Mouse (Mus musculus): ENCODE data around the gene Prrx2. TPM values are rescaled to one million over a fixed set of nuclear protein-coding genes. Genes with fewer than 3 reads are reported as not detected.

Gene Prrx2
- polyA plus RNA-seq, 1 experiment from 2014 or later = 15.3 TPM

GRCm38 (mm10) chr2:30848184-30848583, 13.4 kb downstream of the Prrx2 start:
- H3K27ac ChIP-seq (ENCODE audit: low read depth, low read length) = no peak overlapping the region
- WGBS = 61% methylated on average over 8 of the region's 8 CpGs
- no peak overlapping the region for H3K4me3 ChIP-seq (ENCODE audit: low read length)
- peaks cover 26% of the 10 kb centered on the region for H3K4me1 ChIP-seq (ENCODE audit: control insufficient read depth, insufficient read depth, low read length)
- no peak overlapping the region for H3K9ac ChIP-seq (ENCODE audit: low read depth, low read length)
- H3K4me2 ChIP-seq (replicated peaks; ENCODE audit: low read depth, low read length) = no peak overlapping the region
- H3K9me3 ChIP-seq (ENCODE audit: control insufficient read depth, low read length) = no peaks in the 10 kb centered on the region
- no peak for ATAC-seq (ENCODE audit: low FRiP score, low TSS enrichment)
- no peaks in the 10 kb centered on the region for H3K36me3 ChIP-seq (ENCODE audit: control insufficient read depth, insufficient read depth, low read length)
- H3K27me3 ChIP-seq (ENCODE audit: control insufficient read depth, insufficient read depth, low read length) = no peaks in the 10 kb centered on the region

GRCm38 (mm10) chr2:30850581-30850980, 15.8 kb downstream of the Prrx2 start:
- no peaks in the 10 kb centered on the region for H3K27me3 ChIP-seq (ENCODE audit: control insufficient read depth, insufficient read depth, low read length)
- WGBS = 25% methylated on average over 6 of the region's 6 CpGs
- no peak overlapping the region for H3K9ac ChIP-seq (ENCODE audit: low read depth, low read length)
- H3K36me3 ChIP-seq (ENCODE audit: control insufficient read depth, insufficient read depth, low read length) = no peaks in the 10 kb centered on the region
- ATAC-seq (ENCODE audit: low FRiP score, low TSS enrichment) = no peak
- no peak overlapping the region for H3K27ac ChIP-seq (ENCODE audit: low read depth, low read length)
- no peak overlapping the region for H3K4me2 ChIP-seq (replicated peaks; ENCODE audit: low read depth, low read length)
- H3K4me3 ChIP-seq (ENCODE audit: low read length) = no peak overlapping the region
- H3K9me3 ChIP-seq (ENCODE audit: control insufficient read depth, low read length) = no peaks in the 10 kb centered on the region
- peaks cover 27% of the 10 kb centered on the region for H3K4me1 ChIP-seq (ENCODE audit: control insufficient read depth, insufficient read depth, low read length)

GRCm38 (mm10) chr2:30852771-30853313, 18.1 kb downstream of the Prrx2 start:
- no peak for ATAC-seq (ENCODE audit: low FRiP score, low TSS enrichment)
- H3K4me2 ChIP-seq (replicated peaks; ENCODE audit: low read depth, low read length) = peak overlapping the region; percentile 19; the same call in 1 of the 2 replicates
- H3K9ac ChIP-seq (ENCODE audit: low read depth, low read length) = peak overlapping the region; percentile 4; the same call in 1 of the 2 replicates
- no peak overlapping the region for H3K27ac ChIP-seq (ENCODE audit: low read depth, low read length)
- 19% methylated on average over 20 of the region's 20 CpGs for WGBS
- H3K4me3 ChIP-seq (ENCODE audit: low read length) = no peak overlapping the region
- H3K9me3 ChIP-seq (ENCODE audit: control insufficient read depth, low read length) = no peaks in the 10 kb centered on the region
- H3K36me3 ChIP-seq (ENCODE audit: control insufficient read depth, insufficient read depth, low read length) = no peaks in the 10 kb centered on the region
- H3K27me3 ChIP-seq (ENCODE audit: control insufficient read depth, insufficient read depth, low read length) = no peaks in the 10 kb centered on the region
- peaks cover 17% of the 10 kb centered on the region for H3K4me1 ChIP-seq (ENCODE audit: control insufficient read depth, insufficient read depth, low read length)

GRCm38 (mm10) chr2:30857076-30857475, 22.3 kb downstream of the Prrx2 start:
- no peak overlapping the region for H3K4me3 ChIP-seq (ENCODE audit: low read length)
- H3K27me3 ChIP-seq (ENCODE audit: control insufficient read depth, insufficient read depth, low read length) = no peaks in the 10 kb centered on the region
- no peak overlapping the region for H3K27ac ChIP-seq (ENCODE audit: low read depth, low read length)
- no peak overlapping the region for H3K9ac ChIP-seq (ENCODE audit: low read depth, low read length)
- H3K4me1 ChIP-seq (ENCODE audit: control insufficient read depth, insufficient read depth, low read length) = peaks cover 9% of the 10 kb centered on the region
- 83% methylated on average over 6 of the region's 6 CpGs for WGBS
- H3K36me3 ChIP-seq (ENCODE audit: control insufficient read depth, insufficient read depth, low read length) = no peaks in the 10 kb centered on the region
- H3K4me2 ChIP-seq (replicated peaks; ENCODE audit: low read depth, low read length) = no peak overlapping the region
- ATAC-seq (ENCODE audit: low FRiP score, low TSS enrichment) = no peak
- H3K9me3 ChIP-seq (ENCODE audit: control insufficient read depth, low read length) = no peaks in the 10 kb centered on the region

- Histone ChIP-seq H3K9ac (ENCODE audit: low read depth, low read length) (no peak overlapping the region), H3K4me3 (ENCODE audit: low read length) (no peak overlapping the region), H3K27ac (ENCODE audit: low read depth, low read length) (no peak overlapping the region), H3K9me3 (ENCODE audit: control insufficient read depth, low read length) (no peaks in the 10 kb centered on the region), H3K27me3 (ENCODE audit: control insufficient read depth, insufficient read depth, low read length) (no peaks in the 10 kb centered on the region), H3K4me1 (ENCODE audit: control insufficient read depth, insufficient read depth, low read length) (peaks cover 13% of the 10 kb centered on the region), H3K4me2 (replicated peaks; ENCODE audit: low read depth, low read length) (no peak overlapping the region), H3K36me3 (ENCODE audit: control insufficient read depth, insufficient read depth, low read length) (no peaks in the 10 kb centered on the region)
- 81% methylated on average over 5 of the region's 5 CpGs for WGBS
- no peak for ATAC-seq (ENCODE audit: low FRiP score, low TSS enrichment)
These were observed 25.0 kb downstream of the Prrx2 start for GRCm38 (mm10) chr2:30859782-30860181.

- H3K9ac ChIP-seq (ENCODE audit: low read depth, low read length) = no peak overlapping the region
- no peaks in the 10 kb centered on the region for H3K27me3 ChIP-seq (ENCODE audit: control insufficient read depth, insufficient read depth, low read length)
- H3K9me3 ChIP-seq (ENCODE audit: control insufficient read depth, low read length) = no peaks in the 10 kb centered on the region
- H3K4me2 ChIP-seq (replicated peaks; ENCODE audit: low read depth, low read length) = no peak overlapping the region
- no peaks in the 10 kb centered on the region for H3K36me3 ChIP-seq (ENCODE audit: control insufficient read depth, insufficient read depth, low read length)
- H3K4me1 ChIP-seq (ENCODE audit: control insufficient read depth, insufficient read depth, low read length) = peaks cover 19% of the 10 kb centered on the region
- H3K27ac ChIP-seq (ENCODE audit: low read depth, low read length) = no peak overlapping the region
- 73% methylated on average over 4 of the region's 4 CpGs for WGBS
- H3K4me3 ChIP-seq (ENCODE audit: low read length) = no peak overlapping the region
- ATAC-seq (ENCODE audit: low FRiP score, low TSS enrichment) = no peak
These were observed 27.3 kb downstream of the Prrx2 start for GRCm38 (mm10) chr2:30862081-30862480.

- H3K27ac ChIP-seq (ENCODE audit: low read depth, low read length) = no peak overlapping the region
- no peaks in the 10 kb centered on the region for H3K36me3 ChIP-seq (ENCODE audit: control insufficient read depth, insufficient read depth, low read length)
- H3K9ac ChIP-seq (ENCODE audit: low read depth, low read length) = no peak overlapping the region
- H3K4me2 ChIP-seq (replicated peaks; ENCODE audit: low read depth, low read length) = no peak overlapping the region
- 37% methylated on average over 9 of the region's 9 CpGs for WGBS
- H3K9me3 ChIP-seq (ENCODE audit: control insufficient read depth, low read length) = no peaks in the 10 kb centered on the region
- no peak for ATAC-seq (ENCODE audit: low FRiP score, low TSS enrichment)
- H3K4me1 ChIP-seq (ENCODE audit: control insufficient read depth, insufficient read depth, low read length) = peaks cover 19% of the 10 kb centered on the region
- no peaks in the 10 kb centered on the region for H3K27me3 ChIP-seq (ENCODE audit: control insufficient read depth, insufficient read depth, low read length)
- H3K4me3 ChIP-seq (ENCODE audit: low read length) = no peak overlapping the region
These were observed 28.8 kb downstream of the Prrx2 start for GRCm38 (mm10) chr2:30863574-30863973.

GRCm38 (mm10) chr2:30864968-30865381, 30.2 kb downstream of the Prrx2 start:
- Histone ChIP-seq H3K4me1 (ENCODE audit: control insufficient read depth, insufficient read depth, low read length) (peaks cover 19% of the 10 kb centered on the region), H3K9me3 (ENCODE audit: control insufficient read depth, low read length) (no peaks in the 10 kb centered on the region), H3K9ac (ENCODE audit: low read depth, low read length) (peak overlapping the region; percentile 43; the same call in 1 of the 2 replicates), H3K4me2 (replicated peaks; ENCODE audit: low read depth, low read length) (peak overlapping the region; percentile 55), H3K36me3 (ENCODE audit: control insufficient read depth, insufficient read depth, low read length) (no peaks in the 10 kb centered on the region), H3K27ac (ENCODE audit: low read depth, low read length) (no peak overlapping the region), H3K4me3 (ENCODE audit: low read length) (peak overlapping the region; percentile 27), H3K27me3 (ENCODE audit: control insufficient read depth, insufficient read depth, low read length) (no peaks in the 10 kb centered on the region)
- peak; percentile 61 for ATAC-seq (ENCODE audit: low FRiP score, low TSS enrichment)
- 1% methylated on average over 29 of the region's 35 CpGs for WGBS

GRCm38 (mm10) chr2:30865426-30865825, 30.7 kb downstream of the Prrx2 start:
- 48% methylated on average over 3 of the region's 3 CpGs for WGBS
- 0 out of 2 replicates have a peak, but pooled peaks have one; percentile 2 for ATAC-seq (ENCODE audit: low FRiP score, low TSS enrichment)
- Histone ChIP-seq H3K9ac (ENCODE audit: low read depth, low read length) (no peak overlapping the region), H3K9me3 (ENCODE audit: control insufficient read depth, low read length) (no peaks in the 10 kb centered on the region), H3K27ac (ENCODE audit: low read depth, low read length) (no peak overlapping the region), H3K36me3 (ENCODE audit: control insufficient read depth, insufficient read depth, low read length) (no peaks in the 10 kb centered on the region), H3K4me1 (ENCODE audit: control insufficient read depth, insufficient read depth, low read length) (peaks cover 19% of the 10 kb centered on the region), H3K27me3 (ENCODE audit: control insufficient read depth, insufficient read depth, low read length) (no peaks in the 10 kb centered on the region), H3K4me2 (replicated peaks; ENCODE audit: low read depth, low read length) (peak overlapping the region; percentile 55), H3K4me3 (ENCODE audit: low read length) (peak overlapping the region; percentile 27; the same call in 1 of the 2 replicates)

All from kidney, embryonic 14.5 days (tissue).